Mouse (Mus musculus): ENCODE data around the gene Prkca. TPM values are rescaled to one million over a fixed set of nuclear protein-coding genes. Genes with fewer than 3 reads are reported as not detected.

The Prkca gene
- total and polyA plus RNA-seq, 3 experiments: 15.3 to 30.9 (median 19.9) TPM

GRCm38 (mm10) chr11:108276148-108276547, 67.6 kb downstream of the Prkca start:
- H3K9ac ChIP-seq (ENCODE audit: control insufficient read depth, low read depth, low read length, poor library complexity, severe bottlenecking): no peak overlapping the region
- peaks cover 0 to 10% of the 10 kb centered on the region in 2 experiments; a peak in 2 of 4 replicates for H3K4me1 ChIP-seq (ENCODE audit: control insufficient read depth in 1 of 2, insufficient read depth in 2 of 2, low read length in 2 of 2)
- H3K27me3 ChIP-seq (ENCODE audit: control insufficient read depth in 1 of 2, insufficient read depth in 2 of 2, low read length in 2 of 2): no peaks in the 10 kb centered on the region
- peaks cover 0 to 16% of the 10 kb centered on the region in 2 experiments; a peak in 2 of 4 replicates for H3K36me3 ChIP-seq (ENCODE audit: control insufficient read depth in 1 of 2, insufficient read depth in 2 of 2, low read length in 2 of 2)
- no peak for DNase-seq (ENCODE audit: low read depth, low spot score)
- H3K27ac ChIP-seq (ENCODE audit: control insufficient read depth, low read depth, low read length): no peak overlapping the region
- TF ChIP-seq MXI1 (IDR thresholded peaks at IDR 0.05; ENCODE audit: low read depth, low read length) (no peak), ZC3H11A (IDR thresholded peaks at IDR 0.05; ENCODE audit: low read depth, low read length) (no peak), MAX (IDR thresholded peaks at IDR 0.05; ENCODE audit: low read length) (no peak)
- H3K79me2 ChIP-seq (ENCODE audit: control insufficient read depth, insufficient read depth, low read length, poor library complexity): 0 out of 2 replicates have a peak, but pooled peaks cover 1% of the 10 kb centered on the region
- no peak overlapping the region for H3K4me3 ChIP-seq (ENCODE audit: control insufficient read depth in 1 of 2, insufficient read depth in 1 of 2, low read depth in 2 of 2, low read length in 2 of 2)
- H3K9me3 ChIP-seq (replicated peaks; ENCODE audit: insufficient read depth, low read length): no peaks in the 10 kb centered on the region

GRCm38 (mm10) chr11:108274046-108274445, 69.7 kb downstream of the Prkca start:
- Histone ChIP-seq H3K9ac (ENCODE audit: control insufficient read depth, low read depth, low read length, poor library complexity, severe bottlenecking) (no peak overlapping the region), H3K27ac (ENCODE audit: control insufficient read depth, low read depth, low read length) (no peak overlapping the region), H3K79me2 (ENCODE audit: control insufficient read depth, insufficient read depth, low read length, poor library complexity) (no peaks in the 10 kb centered on the region), H3K9me3 (replicated peaks; ENCODE audit: insufficient read depth, low read length) (no peaks in the 10 kb centered on the region), H3K36me3 (ENCODE audit: control insufficient read depth in 1 of 2, insufficient read depth in 2 of 2, low read length in 2 of 2) (peaks cover 0 to 4% of the 10 kb centered on the region in 2 experiments; a peak in 2 of 4 replicates), H3K27me3 (ENCODE audit: control insufficient read depth in 1 of 2, insufficient read depth in 2 of 2, low read length in 2 of 2) (no peaks in the 10 kb centered on the region), H3K4me3 (ENCODE audit: control insufficient read depth in 1 of 2, insufficient read depth in 1 of 2, low read depth in 2 of 2, low read length in 2 of 2) (no peak overlapping the region), H3K4me1 (ENCODE audit: control insufficient read depth in 1 of 2, insufficient read depth in 2 of 2, low read length in 2 of 2) (no peaks in the 10 kb centered on the region; a peak in 1 of 4 replicates)
- DNase-seq (ENCODE audit: low read depth, low spot score): no peak
- no peak for TF ChIP-seq ELF1 (IDR thresholded peaks at IDR 0.05; ENCODE audit: low read depth, low read length)
- no peak for TF ChIP-seq MEF2A (IDR thresholded peaks at IDR 0.05; ENCODE audit: extremely low read depth, insufficient replicate concordance, low read depth, low read length, poor library complexity, severe bottlenecking)
- no peak for TF ChIP-seq MAX (IDR thresholded peaks at IDR 0.05; ENCODE audit: low read length)
- no peak for TF ChIP-seq CTCF (IDR thresholded peaks at IDR 0.05 in 2 of 3, conservative IDR thresholded peaks at IDR 0.05 in 1 of 3; ENCODE audit: control insufficient read depth in 1 of 3, insufficient read depth in 1 of 3, low read depth in 2 of 3, low read length in 3 of 3, poor library complexity in 1 of 3, severe bottlenecking in 1 of 3)

- Histone ChIP-seq H3K27ac (ENCODE audit: control insufficient read depth, low read depth, low read length) (no peak overlapping the region), H3K4me3 (ENCODE audit: control insufficient read depth in 1 of 2, insufficient read depth in 1 of 2, low read depth in 2 of 2, low read length in 2 of 2) (no peak overlapping the region)
Observed at GRCm38 (mm10) chr11:108273415-108273965, 70.2 kb downstream of the Prkca start.

More at GRCm38 (mm10) chr11:108273415-108273965, 70.2 kb downstream of the Prkca start:
- H3K9ac ChIP-seq (ENCODE audit: control insufficient read depth, low read depth, low read length, poor library complexity, severe bottlenecking): no peak overlapping the region
- no peaks in the 10 kb centered on the region for H3K27me3 ChIP-seq (ENCODE audit: control insufficient read depth in 1 of 2, insufficient read depth in 2 of 2, low read length in 2 of 2)
- no peaks in the 10 kb centered on the region for H3K79me2 ChIP-seq (ENCODE audit: control insufficient read depth, insufficient read depth, low read length, poor library complexity)
- no peak for DNase-seq (ENCODE audit: low read depth, low spot score)
- peaks cover 0 to 4% of the 10 kb centered on the region in 2 experiments; a peak in 2 of 4 replicates for H3K36me3 ChIP-seq (ENCODE audit: control insufficient read depth in 1 of 2, insufficient read depth in 2 of 2, low read length in 2 of 2)
- no peaks in the 10 kb centered on the region; a peak in 1 of 4 replicates for H3K4me1 ChIP-seq (ENCODE audit: control insufficient read depth in 1 of 2, insufficient read depth in 2 of 2, low read length in 2 of 2)
- TF ChIP-seq ZC3H11A (IDR thresholded peaks at IDR 0.05; ENCODE audit: low read depth, low read length) (no peak), CTCF (IDR thresholded peaks at IDR 0.05 in 2 of 3, conservative IDR thresholded peaks at IDR 0.05 in 1 of 3; ENCODE audit: control insufficient read depth in 1 of 3, insufficient read depth in 1 of 3, low read depth in 2 of 3, low read length in 3 of 3, poor library complexity in 1 of 3, severe bottlenecking in 1 of 3) (no peak), POLR2A (IDR thresholded peaks at IDR 0.05; ENCODE audit: control insufficient read depth in 1 of 2, insufficient read depth in 1 of 2, low read depth in 1 of 2, low read length in 2 of 2, poor library complexity in 1 of 2) (no peak), TAL1 (IDR thresholded peaks at IDR 0.05; ENCODE audit: low read length) (no peak), MEF2A (IDR thresholded peaks at IDR 0.05; ENCODE audit: extremely low read depth, insufficient replicate concordance, low read depth, low read length, poor library complexity, severe bottlenecking) (no peak), UBTF (IDR thresholded peaks at IDR 0.05; ENCODE audit: borderline replicate concordance, insufficient read depth, low read depth, low read length) (no peak), CHD1 (IDR thresholded peaks at IDR 0.05; ENCODE audit: low read depth, low read length) (no peak), SMC3 (IDR thresholded peaks at IDR 0.05; ENCODE audit: low read depth, low read length) (no peak), SIN3A (IDR thresholded peaks at IDR 0.05; ENCODE audit: low read length) (no peak), ZNF384 (IDR thresholded peaks at IDR 0.05; ENCODE audit: low read depth, low read length) (no peak), MYB (IDR thresholded peaks at IDR 0.05; ENCODE audit: low read depth, low read length) (no peak), USF2 (IDR thresholded peaks at IDR 0.05; ENCODE audit: borderline replicate concordance in 1 of 2, insufficient read depth in 1 of 2, low read depth in 1 of 2, low read length in 2 of 2) (no peak), USF1 (IDR thresholded peaks at IDR 0.05; ENCODE audit: low read depth, low read length) (no peak), GATA1 (IDR thresholded peaks at IDR 0.05; ENCODE audit: low read depth, low read length) (no peak), ETS1 (IDR thresholded peaks at IDR 0.05; ENCODE audit: low read depth, low read length) (no peak)
- H3K9me3 ChIP-seq (replicated peaks; ENCODE audit: insufficient read depth, low read length): no peaks in the 10 kb centered on the region

Data from MEL (cell line).